Mouse (Mus musculus) hindbrain, postnatal 0 days (tissue): ENCODE measurements around the gene Dmkn. TPM values are rescaled to one million over a fixed set of nuclear protein-coding genes. Genes with fewer than 3 reads are reported as not detected.
A peak's percentile ranks its signal among the peaks of the same experiment; 100 is the strongest.

ENCODE experiments used
- ATAC-seq: fragments of 200-750 bp; cut with Nextera tagmentation; 2 replicates; pipeline ENCODE4 v1.8.0; 2017; ENCODE audit warnings: mild to moderate bottlenecking, moderate TSS enrichment, moderate library complexity
- DNase-seq: peaks from one replicate; pipeline ENCODE4 v3.0.0-alpha.2; 2015; ENCODE audit warnings: low spot score
- H3K27ac ChIP-seq: fragments of 300-500 bp; sonication (generic); 2 replicates; pipeline ENCODE4 v1.5.1; 2014; ENCODE audit warnings: mild to moderate bottlenecking
- H3K27me3 ChIP-seq: fragments of 300-500 bp; sonication (generic); 2 replicates; pipeline ENCODE4 v1.6.1; 2014; ENCODE audit warnings: low read length, mixed read lengths; ENCODE audit not compliant: insufficient read depth
- H3K36me3 ChIP-seq: fragments of 300-500 bp; sonication (generic); 2 replicates; pipeline ENCODE4 v1.6.1; 2014; ENCODE audit warnings: low read length, mixed read lengths; ENCODE audit not compliant: insufficient read depth
- H3K4me1 ChIP-seq: fragments of 300-500 bp; sonication (generic); 2 replicates; pipeline ENCODE4 v1.6.1; 2014; ENCODE audit warnings: antibody characterized with exemption, low read length, mixed read lengths; ENCODE audit not compliant: insufficient read depth
- H3K4me2 ChIP-seq: fragments of 300-500 bp; sonication (generic); 2 replicates; pipeline ENCODE4 v1.6.1; 2014; ENCODE audit warnings: low read depth, mild to moderate bottlenecking, low read length, moderate library complexity, mixed read lengths
- H3K4me3 ChIP-seq: fragments of 300-500 bp; sonication (generic); 2 replicates; pipeline ENCODE4 v1.5.1; 2014; ENCODE audit warnings: low read length
- H3K9ac ChIP-seq: fragments of 300-500 bp; sonication (generic); replicated peaks from 2 replicates; pipeline ENCODE4 v1.6.1; 2014; ENCODE audit warnings: mild to moderate bottlenecking, low read length, moderate library complexity, mixed read lengths
- H3K9me3 ChIP-seq: fragments of 300-500 bp; sonication (generic); 2 replicates; pipeline ENCODE4 v1.6.1; 2016; ENCODE audit warnings: low read length, mixed read lengths
- CTCF ChIP-seq: IDR thresholded peaks from 2 replicates; pipeline ENCODE4 v1.5.1; 2016; ENCODE audit warnings: antibody characterized with exemption, control low read depth, low read depth
- WGBS: fragments of 180-500 bp; shearing (Covaris S2); extraction: QIAGEN DNeasy Blood & Tissue Kit; methylation state at CpG from one replicate; pipeline ENCODE4 v1.1.7; 2014; 5-methylcytosine and 5-hydroxymethylcytosine counted together
- polyA plus RNA-seq: library from polyadenylated mRNA; unstranded; fragments of >200 nt; fragmentation: Nextera tagmentation; extraction: Ambion mirVana; gene quantifications from 2 replicates; pipeline ENCODE4 v1.2.1, GENCODE M21; 2015
- total RNA-seq: library from RNA; depleted of rRNA; stranded (reverse); fragments of >200 nt; gene quantifications from 2 replicates; pipeline ENCODE4 v1.2.3, GENCODE M21; 2014

Gene Dmkn
- total and polyA plus RNA-seq, 2 experiments from 2014 or later = 2.1 to 3.9 TPM

DNA sequence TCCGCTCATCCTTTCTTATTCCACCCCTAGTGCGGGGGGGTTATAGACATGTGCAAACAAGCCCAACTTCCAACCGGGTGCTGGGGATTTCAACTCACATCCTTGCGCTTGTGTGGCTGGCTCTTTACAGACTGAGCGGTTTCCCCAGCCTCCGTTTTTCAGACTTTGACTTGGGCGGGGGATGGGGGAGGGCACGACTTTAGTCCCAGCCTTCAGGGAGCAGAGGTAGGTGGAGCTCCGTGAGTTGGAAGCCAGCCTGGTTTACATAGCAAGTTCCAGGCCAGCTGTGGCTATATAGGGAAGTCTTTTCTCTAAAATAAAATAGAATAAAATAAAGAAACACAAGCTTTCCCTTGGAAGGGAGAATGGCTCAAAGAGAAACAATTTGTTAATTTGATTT, 28.4 kb downstream of the Dmkn start:
- ATAC-seq (no peak), DNase-seq (no peak)
- Histone ChIP-seq H3K27ac (no peak overlapping the region), H3K9me3 (no peaks in the 10 kb centered on the region), H3K9ac (no peak overlapping the region), H3K36me3 (no peaks in the 10 kb centered on the region), H3K4me3 (no peak overlapping the region), H3K4me2 (no peak overlapping the region), H3K4me1 (no peaks in the 10 kb centered on the region), H3K27me3 (no peaks in the 10 kb centered on the region)
- no peak for TF ChIP-seq CTCF
- WGBS = 26% methylated on average over 9 of the region's 9 CpGs

DNA sequence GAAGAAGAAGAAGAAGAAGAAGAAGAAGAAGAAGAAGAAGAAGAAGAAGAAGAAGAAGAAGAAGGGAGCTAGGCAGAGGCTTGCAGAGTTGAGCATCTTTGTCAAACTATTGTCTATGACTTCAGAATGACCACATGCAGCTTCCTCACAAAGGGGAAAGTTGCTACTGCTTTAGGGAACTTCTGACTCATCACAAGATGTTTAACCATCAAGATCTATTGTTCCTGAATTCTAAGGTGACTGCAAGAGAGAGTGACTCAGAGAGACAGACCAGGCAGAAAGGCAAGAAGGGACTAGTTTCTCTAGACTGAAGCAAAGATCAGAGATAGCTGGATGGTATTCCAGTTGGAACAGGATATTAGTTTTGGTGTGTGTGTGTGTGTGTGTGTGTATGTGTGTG, 31.4 kb downstream of the Dmkn start:
- no peak overlapping the region for H3K4me2 ChIP-seq
- H3K4me3 ChIP-seq = no peak overlapping the region
- H3K27ac ChIP-seq = no peak overlapping the region
- ATAC-seq (no peak), DNase-seq (no peak)
- no peak for TF ChIP-seq CTCF
- H3K9me3 ChIP-seq = no peaks in the 10 kb centered on the region
- H3K4me1 ChIP-seq = no peaks in the 10 kb centered on the region
- H3K36me3 ChIP-seq = no peaks in the 10 kb centered on the region
- no peak overlapping the region for H3K9ac ChIP-seq
- no peaks in the 10 kb centered on the region for H3K27me3 ChIP-seq

DNA sequence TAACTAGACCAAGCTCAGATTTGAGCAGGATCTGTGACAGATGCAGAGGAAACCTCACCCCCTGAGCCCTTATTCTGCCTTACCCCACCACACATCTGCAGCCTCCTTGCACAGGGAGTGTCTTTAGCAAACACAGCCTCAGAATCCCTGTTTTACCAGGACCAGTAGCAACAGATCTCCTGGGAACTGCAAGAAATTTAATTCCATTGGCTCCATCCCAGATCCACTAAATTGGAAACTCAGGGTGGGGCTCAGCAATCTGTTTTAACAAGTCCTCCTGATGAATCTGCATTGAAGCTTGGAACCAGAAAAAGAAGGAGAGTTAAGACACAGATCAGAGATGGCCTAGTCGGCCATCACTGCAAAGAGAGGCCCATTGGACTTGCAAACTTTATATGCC, 33.2 kb downstream of the Dmkn start:
- DNase-seq = peak; percentile 13
- 87% methylated on average over 1 of the region's 1 CpGs for WGBS
- no peak for TF ChIP-seq CTCF

DNA sequence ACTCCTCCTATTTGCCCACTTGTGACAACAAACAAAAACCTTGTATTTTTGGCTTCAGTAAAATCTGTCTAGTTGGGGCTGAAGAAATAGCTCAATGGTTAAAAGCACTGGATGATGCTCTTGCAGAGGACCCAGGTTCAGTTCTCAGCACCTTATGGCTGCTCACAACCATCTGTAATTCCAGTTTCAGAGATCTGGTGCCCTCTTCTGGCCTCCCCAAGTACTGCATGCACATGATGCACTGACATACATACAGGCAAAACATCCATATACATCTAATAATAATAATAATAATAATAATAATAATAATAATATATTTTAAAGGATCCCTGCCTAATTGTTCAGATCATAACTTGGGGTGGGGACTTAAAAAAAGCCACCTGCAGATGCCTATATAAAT, 37.1 kb downstream of the Dmkn start:
- peak; percentile 22; the same call in 1 of the 2 replicates for TF ChIP-seq CTCF
- no peak for ATAC-seq
- 0 out of 2 replicates have a peak, but pooled peaks cover 4% of the 10 kb centered on the region for H3K9me3 ChIP-seq
- H3K36me3 ChIP-seq = no peaks in the 10 kb centered on the region
- H3K4me3 ChIP-seq = no peak overlapping the region
- no peak overlapping the region for H3K4me2 ChIP-seq
- no peaks in the 10 kb centered on the region for H3K4me1 ChIP-seq
- no peak overlapping the region for H3K27ac ChIP-seq
- no peaks in the 10 kb centered on the region for H3K27me3 ChIP-seq
- DNase-seq = no peak
- H3K9ac ChIP-seq = no peak overlapping the region

More for the DNA sequence above, 33.2 kb downstream of the Dmkn start:
- no peak for ATAC-seq
- H3K36me3 ChIP-seq = no peaks in the 10 kb centered on the region
- no peak overlapping the region for H3K4me2 ChIP-seq
- H3K27me3 ChIP-seq = no peaks in the 10 kb centered on the region
- H3K4me3 ChIP-seq = no peak overlapping the region
- no peaks in the 10 kb centered on the region for H3K4me1 ChIP-seq
- no peak overlapping the region for H3K9ac ChIP-seq
- no peak overlapping the region for H3K27ac ChIP-seq
- no peaks in the 10 kb centered on the region for H3K9me3 ChIP-seq

DNA sequence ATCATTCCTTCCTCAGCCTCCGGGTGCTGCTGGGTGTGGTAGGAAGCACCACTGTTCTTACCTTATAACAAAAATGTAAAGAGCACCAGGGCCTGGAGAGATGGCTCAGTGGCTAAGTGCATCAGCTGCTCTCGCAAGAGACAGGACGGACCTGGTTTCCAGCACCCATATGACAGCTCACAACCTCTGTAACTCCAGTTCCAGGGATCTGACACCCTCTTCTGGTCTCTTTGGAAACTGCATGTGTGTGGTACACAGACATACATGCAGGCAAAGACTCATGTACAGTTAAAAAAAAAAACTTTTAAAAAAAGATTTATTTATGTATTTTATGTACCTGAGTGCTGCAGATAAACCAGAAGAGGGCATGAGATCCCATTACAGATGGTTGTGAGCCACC, 39.7 kb downstream of the Dmkn start:
- H3K9me3 ChIP-seq = 0 out of 2 replicates have a peak, but pooled peaks cover 4% of the 10 kb centered on the region
- no peak overlapping the region for H3K27ac ChIP-seq
- DNase-seq = no peak
- H3K36me3 ChIP-seq = no peaks in the 10 kb centered on the region
- no peaks in the 10 kb centered on the region for H3K27me3 ChIP-seq
- 94% methylated on average over 3 of the region's 3 CpGs for WGBS
- H3K4me3 ChIP-seq = no peak overlapping the region
- TF ChIP-seq CTCF = no peak
- H3K9ac ChIP-seq = no peak overlapping the region
- H3K4me1 ChIP-seq = no peaks in the 10 kb centered on the region
- H3K4me2 ChIP-seq = no peak overlapping the region
- no peak for ATAC-seq

DNA sequence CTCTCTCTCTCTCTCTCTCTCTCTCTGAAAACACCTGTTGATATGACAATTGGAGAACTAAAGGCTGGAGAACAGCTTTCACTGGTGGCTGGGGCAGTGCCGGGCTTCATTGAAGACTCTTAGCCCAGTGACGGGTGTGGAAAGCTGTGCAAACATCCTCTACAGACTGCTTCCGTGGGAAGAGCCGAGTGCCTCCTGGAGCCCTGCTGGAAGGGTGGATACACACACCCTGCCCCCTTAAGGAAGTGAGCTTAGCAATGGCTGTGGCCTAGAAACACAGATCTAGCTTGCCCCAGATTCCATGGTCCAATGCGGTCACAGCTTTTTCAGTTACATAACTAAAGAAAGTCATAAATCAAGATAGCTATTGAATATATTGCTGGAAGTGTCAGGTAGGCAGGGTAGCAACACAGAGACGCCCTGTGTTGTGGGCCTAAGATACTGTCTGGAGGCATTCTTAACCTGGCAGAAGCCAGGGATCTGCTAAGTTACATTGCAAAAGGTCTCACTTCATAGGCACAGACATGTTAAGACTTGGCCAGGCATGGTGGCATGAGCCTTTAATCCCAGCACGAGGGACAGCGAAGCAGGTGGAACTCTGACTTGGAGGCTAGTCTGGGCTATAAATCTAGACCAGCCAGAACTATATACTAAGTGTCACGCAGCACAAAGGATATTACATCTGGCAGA, 40.6 kb downstream of the Dmkn start:
- Histone ChIP-seq H3K27ac (no peak overlapping the region), H3K4me3 (no peak overlapping the region), H3K4me2 (no peak overlapping the region), H3K4me1 (no peaks in the 10 kb centered on the region), H3K27me3 (no peaks in the 10 kb centered on the region), H3K9ac (no peak overlapping the region), H3K9me3 (0 out of 2 replicates have a peak, but pooled peaks cover 4% of the 10 kb centered on the region), H3K36me3 (no peaks in the 10 kb centered on the region)
- 85% methylated on average over 9 of the region's 9 CpGs for WGBS
- TF ChIP-seq CTCF = no peak
- no peak for DNase-seq
- ATAC-seq = no peak

DNA sequence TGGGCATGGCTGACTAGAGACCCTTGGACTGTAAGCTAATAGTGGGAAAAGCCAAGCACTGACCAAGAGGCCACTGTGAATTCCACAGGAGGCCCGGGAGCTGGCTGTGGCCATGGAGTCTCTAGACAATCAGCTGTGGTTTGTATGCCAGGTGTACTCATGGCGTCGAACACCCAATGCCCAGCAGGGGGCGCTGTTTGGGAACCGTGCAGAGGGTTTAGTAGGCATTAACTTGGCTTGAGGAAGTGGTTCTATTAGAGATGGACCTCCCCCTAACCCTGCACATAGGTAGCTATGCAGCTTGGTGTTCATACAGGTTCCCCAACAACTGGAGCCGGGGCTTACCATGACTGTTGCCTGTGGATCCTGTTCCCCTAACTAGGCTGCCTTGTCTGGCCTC, 42.4 kb downstream of the Dmkn start:
- Histone ChIP-seq H3K9me3 (0 out of 2 replicates have a peak, but pooled peaks cover 4% of the 10 kb centered on the region), H3K27me3 (no peaks in the 10 kb centered on the region), H3K4me2 (no peak overlapping the region), H3K27ac (no peak overlapping the region), H3K36me3 (no peaks in the 10 kb centered on the region), H3K4me1 (no peaks in the 10 kb centered on the region), H3K9ac (no peak overlapping the region), H3K4me3 (no peak overlapping the region)
- DNase-seq (no peak), ATAC-seq (no peak)
- 54% methylated on average over 6 of the region's 6 CpGs for WGBS
- peak; percentile 27; the same call in 1 of the 2 replicates for TF ChIP-seq CTCF
